ENCODE assay signal across 25 mouse cellular contexts in the genomic region with DNA sequence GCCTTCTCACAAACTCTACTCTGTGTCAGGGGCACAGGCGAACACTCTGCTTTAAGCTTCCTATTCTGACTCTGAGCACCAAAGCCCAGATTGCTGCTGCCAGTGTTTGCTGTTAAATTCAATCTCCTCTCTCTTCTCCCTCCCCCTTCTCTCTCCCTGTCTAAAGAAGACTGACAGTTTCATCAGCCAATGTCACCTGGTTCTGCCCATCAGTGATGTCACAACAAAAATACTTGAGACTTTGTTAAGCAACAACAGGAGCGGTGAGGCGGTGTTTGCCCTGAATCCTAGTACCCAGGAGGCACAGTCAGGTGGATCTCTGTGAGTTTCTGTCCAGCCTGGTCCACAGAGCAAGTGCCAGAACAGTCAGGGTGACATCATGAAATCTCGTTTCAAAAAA. TPM values are rescaled to one million over a fixed set of nuclear protein-coding genes. Genes with fewer than 3 reads are reported as not detected.
DNase-seq lines count a peak whose midpoint lies in the region; ATAC-seq and TF ChIP-seq lines count a peak whose summit lies in the region.
"Had no signal": no experiment of that assay in that cellular context is flagged by ENCODE, and none has a peak within 500 bp of the region (broad histone marks: within the 10 kb centered on the region; RNA-seq: fewer than 3 reads in every experiment).

No protein-coding gene starts in this region.

- no peak overlapping the region for H3K4me3 ChIP-seq in liver, embryonic 12.5 days
- H3K4me3 ChIP-seq in testis, adult 2 months (ENCODE audit: control insufficient read depth, low read depth, low read length): peak overlapping the region; percentile 70
- H3K4me3 ChIP-seq in hindbrain, embryonic 16.5 days (ENCODE audit: low read length): no peak overlapping the region
- H3K4me3 ChIP-seq in kidney, embryonic 15.5 days (replicated peaks): no peak overlapping the region
- H3K4me3 ChIP-seq: embryonic facial prominence, embryonic 12.5 days; heart, adult 2 months; heart, embryonic 13.5 days; intestine, embryonic 15.5 days; layer of hippocampus, adult 2 months; limb, embryonic 10.5 days; myocyte; neural tube, embryonic 13.5 days had no signal

- H3K9ac ChIP-seq in liver, embryonic 12.5 days: no peak overlapping the region
- no peak overlapping the region for H3K9ac ChIP-seq in hindbrain, embryonic 16.5 days (ENCODE audit: low read depth, low read length)
- H3K9ac ChIP-seq in kidney, embryonic 15.5 days: no peak overlapping the region
- H3K9ac ChIP-seq: embryonic facial prominence, embryonic 12.5 days; heart, embryonic 13.5 days; hindbrain, embryonic 14.5 days; intestine, embryonic 15.5 days; lung, embryonic 14.5 days; neural tube, embryonic 13.5 days had no signal

- ATAC-seq in liver, embryonic 12.5 days: no peak
- peak; percentile 24; the same call in 1 of the 2 replicates for ATAC-seq in common myeloid progenitor, adult 5-6 weeks (replicated peaks; ENCODE audit: low read depth, poor library complexity, severe bottlenecking)
- 0 out of 2 replicates have a peak, but pooled peaks have one; percentile 10 for ATAC-seq in megakaryocyte-erythroid progenitor cell, adult 5-6 weeks (replicated peaks; ENCODE audit: low FRiP score, low TSS enrichment, poor library complexity, severe bottlenecking)
- ATAC-seq in hindbrain, embryonic 16.5 days: no peak
- no peak for ATAC-seq in kidney, embryonic 15.5 days (replicated peaks; ENCODE audit: low FRiP score)
- ATAC-seq: intestine, embryonic 15.5 days; midbrain, embryonic 16.5 days had no signal

- H3K27ac ChIP-seq in liver, embryonic 12.5 days: 0 out of 2 replicates have a peak overlapping the region, but pooled peaks have one; percentile 40
- no peak overlapping the region for H3K27ac ChIP-seq in testis, adult 2 months (ENCODE audit: control insufficient read depth, insufficient read depth, low read depth, low read length)
- no peak overlapping the region for H3K27ac ChIP-seq in hindbrain, embryonic 16.5 days (ENCODE audit: low read depth, low read length)
- no peak overlapping the region for H3K27ac ChIP-seq in kidney, embryonic 15.5 days
- H3K27ac ChIP-seq: embryonic facial prominence, embryonic 12.5 days; heart, adult 2 months; heart, embryonic 13.5 days; hindbrain, embryonic 14.5 days; intestine, embryonic 15.5 days; layer of hippocampus, adult 2 months; limb, embryonic 10.5 days; neural tube, embryonic 13.5 days had no signal

- WGBS in liver, embryonic 12.5 days (ENCODE audit: insufficient replicate concordance): 73% methylated on average over 4 of the region's 4 CpGs
- 87% methylated on average over 4 of the region's 4 CpGs for WGBS in hindbrain, embryonic 16.5 days
- WGBS in kidney, embryonic 15.5 days: 90% methylated on average over 4 of the region's 4 CpGs

- no peaks in the 10 kb centered on the region for H3K9me3 ChIP-seq in liver, embryonic 12.5 days (replicated peaks)
- no peaks in the 10 kb centered on the region for H3K9me3 ChIP-seq in hindbrain, embryonic 16.5 days (ENCODE audit: control insufficient read depth, low read length)
- no peaks in the 10 kb centered on the region for H3K9me3 ChIP-seq in kidney, embryonic 15.5 days (replicated peaks)
- H3K9me3 ChIP-seq: embryonic facial prominence, embryonic 12.5 days; heart, embryonic 13.5 days; intestine, embryonic 15.5 days; limb, embryonic 10.5 days; neural tube, embryonic 13.5 days had no signal

- TF ChIP-seq POLR2A in testis, adult 2 months (IDR thresholded peaks at IDR 0.05; ENCODE audit: control insufficient read depth, low read depth, low read length): no peak

- H3K4me1 ChIP-seq in liver, embryonic 12.5 days: no peaks in the 10 kb centered on the region
- H3K4me1 ChIP-seq in testis, adult 2 months (ENCODE audit: control insufficient read depth, insufficient read depth, low read length): no peaks in the 10 kb centered on the region
- H3K4me1 ChIP-seq in hindbrain, embryonic 16.5 days (ENCODE audit: control insufficient read depth, insufficient read depth, low read depth, low read length): no peaks in the 10 kb centered on the region
- H3K4me1 ChIP-seq in kidney, embryonic 15.5 days: no peaks in the 10 kb centered on the region
- H3K4me1 ChIP-seq: embryonic facial prominence, embryonic 12.5 days; heart, embryonic 13.5 days; intestine, embryonic 15.5 days; limb, embryonic 10.5 days; neural tube, embryonic 13.5 days had no signal

- TF ChIP-seq CTCF in testis, adult 2 months (IDR thresholded peaks at IDR 0.05; ENCODE audit: control insufficient read depth, insufficient read depth, insufficient replicate concordance, low read depth, low read length): no peak

- DNase-seq in liver: no peak
- no peak for DNase-seq in testis, postnatal 14 days (ENCODE audit: low spot score)
- DNase-seq: adrenal gland, postnatal 25 days; cerebellum, adult 11 months; cerebellum, postnatal 10 days; gastrocnemius, postnatal 25 days; heart, adult 2 months; kidney, adult 9 months; kidney, postnatal 25 days; lung, embryonic 14.5 days had no signal

- H3K36me3 ChIP-seq in liver, embryonic 12.5 days: no peaks in the 10 kb centered on the region
- H3K36me3 ChIP-seq in testis, adult 2 months (ENCODE audit: control insufficient read depth, insufficient read depth, low read length): no peaks in the 10 kb centered on the region
- H3K36me3 ChIP-seq in hindbrain, embryonic 16.5 days (ENCODE audit: control insufficient read depth, insufficient read depth, low read length): no peaks in the 10 kb centered on the region
- no peaks in the 10 kb centered on the region for H3K36me3 ChIP-seq in kidney, embryonic 15.5 days
- H3K36me3 ChIP-seq: embryonic facial prominence, embryonic 12.5 days; heart, embryonic 13.5 days; intestine, embryonic 15.5 days; limb, embryonic 10.5 days; neural tube, embryonic 13.5 days had no signal

- H3K27me3 ChIP-seq in liver, embryonic 12.5 days (replicated peaks): no peaks in the 10 kb centered on the region
- no peaks in the 10 kb centered on the region for H3K27me3 ChIP-seq in testis, adult 2 months (ENCODE audit: control insufficient read depth, insufficient read depth, low read length)
- H3K27me3 ChIP-seq in hindbrain, embryonic 16.5 days (replicated peaks; ENCODE audit: control insufficient read depth, insufficient read depth, low read length): no peaks in the 10 kb centered on the region
- H3K27me3 ChIP-seq in kidney, embryonic 15.5 days: no peaks in the 10 kb centered on the region
- H3K27me3 ChIP-seq: embryonic facial prominence, embryonic 12.5 days; heart, embryonic 13.5 days; intestine, embryonic 15.5 days; neural tube, embryonic 13.5 days had no signal

- no peak overlapping the region for H3K4me2 ChIP-seq in liver, embryonic 12.5 days
- no peak overlapping the region for H3K4me2 ChIP-seq in hindbrain, embryonic 16.5 days (ENCODE audit: low read length)
- H3K4me2 ChIP-seq in kidney, embryonic 15.5 days: no peak overlapping the region
- H3K4me2 ChIP-seq: embryonic facial prominence, embryonic 12.5 days; heart, embryonic 13.5 days; hindbrain, embryonic 14.5 days; intestine, embryonic 15.5 days; lung, embryonic 14.5 days; neural tube, embryonic 13.5 days had no signal

RNA-seq across cellular contexts. Expression of a gene that starts 13.8 kb away (rescaled TPM):
- 14.6 and 15.2 TPM in 2 replicates for polyA plus RNA-seq in liver, embryonic 12.5 days (2016; fragmentation: Nextera tagmentation; extraction: Ambion mirVana)
- 19.5 and 27.5 TPM in 2 replicates for polyA plus RNA-seq in testis, adult 2 months (2012; rRNA removed)
- total RNA-seq in common myeloid progenitor, adult 5-6 weeks (2017): 2.3 and 3.1 TPM in 2 replicates
- total RNA-seq in megakaryocyte-erythroid progenitor cell, adult 5-6 weeks (2014; fragmentation: Nextera tagmentation): 2.3 and 3.9 TPM in 2 replicates
- 3.0 and 4.2 TPM in 2 replicates for total RNA-seq in megakaryocyte-erythroid progenitor cell, adult 5-6 weeks (2017)
- polyA plus RNA-seq in hindbrain, embryonic 16.5 days (2015; fragmentation: Nextera tagmentation; extraction: Ambion mirVana): 2.8 and 3.7 TPM in 2 replicates
- 18.2 and 20.8 TPM in 2 replicates for polyA plus RNA-seq in kidney, embryonic 15.5 days (2015; fragmentation: Nextera tagmentation; extraction: Ambion mirVana)

RNA-seq across cellular contexts. Expression of a gene that starts 51.3 kb away (rescaled TPM):
- 50.2 and 52.5 TPM in 2 replicates for polyA plus RNA-seq in liver, embryonic 12.5 days (2016; fragmentation: Nextera tagmentation; extraction: Ambion mirVana)
- 44.0 and 52.0 TPM in 2 replicates for polyA plus RNA-seq in testis, adult 2 months (2012; rRNA removed)
- 49.3 and 53.9 TPM in 2 replicates for total RNA-seq in common myeloid progenitor, adult 5-6 weeks (2017)
- total RNA-seq in megakaryocyte-erythroid progenitor cell, adult 5-6 weeks (2014; fragmentation: Nextera tagmentation): 79.4 and 80.8 TPM in 2 replicates
- 63.8 and 72.3 TPM in 2 replicates for total RNA-seq in megakaryocyte-erythroid progenitor cell, adult 5-6 weeks (2017)
- 46.2 and 48.0 TPM in 2 replicates for polyA plus RNA-seq in hindbrain, embryonic 16.5 days (2015; fragmentation: Nextera tagmentation; extraction: Ambion mirVana)
- polyA plus RNA-seq in kidney, embryonic 15.5 days (2015; fragmentation: Nextera tagmentation; extraction: Ambion mirVana): 65.5 and 67.1 TPM in 2 replicates

Comparison
In these comparisons a context has a peak if more than half of its experiments do, and no peak if none do; other contexts are left out.
1. ATAC-seq: peak in common myeloid progenitor, adult 5-6 weeks (single experiment) and megakaryocyte-erythroid progenitor cell, adult 5-6 weeks (single experiment); none in liver, embryonic 12.5 days (single experiment), hindbrain, embryonic 16.5 days (single experiment) and kidney, embryonic 15.5 days (single experiment).